Comparison of ENCODE assay signal across 1 mouse cellular context in genomic region chr3:158161924-158162490, GRCm38 (mm10).
TF ChIP-seq lines count a peak whose summit lies in the region.

No protein-coding gene starts in this region.

TF ChIP-seq in CH12.LX, 34 proteins besides CTCF, POLR2A, EP300 and RAD21 (continued from another document):
- TF ChIP-seq MAFK (IDR thresholded peaks at IDR 0.05; ENCODE audit: insufficient replicate concordance, low read length) (no peak), HCFC1 (IDR thresholded peaks at IDR 0.05; ENCODE audit: low read depth, low read length) (no peak), E2F4 (IDR thresholded peaks at IDR 0.05; ENCODE audit: insufficient replicate concordance, low read depth, low read length) (no peak), MEF2A (IDR thresholded peaks at IDR 0.05; ENCODE audit: borderline replicate concordance, low read depth, low read length) (peak; percentile 10), SMC3 (IDR thresholded peaks at IDR 0.05; ENCODE audit: low read depth, low read length) (no peak)
